ENCODE assay signal across 15 mouse cellular contexts in genomic region chr5:107051868-107052267, GRCm38 (mm10).
DNase-seq lines count a peak whose midpoint lies in the region; ATAC-seq and TF ChIP-seq lines count a peak whose summit lies in the region.
"Had no signal": no experiment of that assay in that cellular context is flagged by ENCODE, and none has a peak within 500 bp of the region (broad histone marks: within the 10 kb centered on the region; RNA-seq: fewer than 3 reads in every experiment).

No protein-coding gene starts in this region.

- no peak for TF ChIP-seq EP300 in lung, postnatal 0 days (IDR thresholded peaks at IDR 0.05)

- no peaks in the 10 kb centered on the region for H3K9me3 ChIP-seq in lung, postnatal 0 days (ENCODE audit: low read length)
- H3K9me3 ChIP-seq in limb, embryonic 10.5 days (replicated peaks), result no peaks in the 10 kb centered on the region
- H3K9me3 ChIP-seq: liver, embryonic 15.5 days; neural tube, embryonic 13.5 days had no signal

- no peak overlapping the region for H3K27ac ChIP-seq in lung, postnatal 0 days (ENCODE audit: low read length)
- H3K27ac ChIP-seq in limb, embryonic 10.5 days, result no peak overlapping the region
- H3K27ac ChIP-seq: layer of hippocampus, adult 2 months; liver, embryonic 15.5 days; neural tube, embryonic 13.5 days had no signal

- no peaks in the 10 kb centered on the region for H3K36me3 ChIP-seq in lung, postnatal 0 days (ENCODE audit: insufficient read depth, low read length)
- H3K36me3 ChIP-seq in limb, embryonic 10.5 days, result no peaks in the 10 kb centered on the region
- H3K36me3 ChIP-seq: liver, embryonic 15.5 days; neural tube, embryonic 13.5 days had no signal

- 44% methylated on average over 10 of the region's 10 CpGs for WGBS in lung, postnatal 0 days
- WGBS in limb, embryonic 10.5 days, result 70% methylated on average over 10 of the region's 10 CpGs

- peak; percentile 45 for DNase-seq in heart, postnatal 4 days
- no peak for DNase-seq in heart, adult 9 months (ENCODE audit: low spot score in 2 of 2)
- DNase-seq in lung, postnatal 0 days (ENCODE audit: low spot score), result peak; percentile 66
- no peak for DNase-seq in lung, postnatal 10 days
- peak; percentile 43 for DNase-seq in limb, embryonic 10.5 days (ENCODE audit: low spot score)
- peak; percentile 46 to 52 for DNase-seq in urinary bladder, postnatal 36 days (ENCODE audit: low spot score in 2 of 2)
- DNase-seq in adrenal gland, adult 18-20 months (ENCODE audit: low spot score in 2 of 2), result no peak
- DNase-seq: adrenal gland, postnatal 10 days; cerebellum, postnatal 25 days; midbrain, embryonic 14.5 days; thymus, postnatal 14 days had no signal

- TF ChIP-seq CTCF in lung, postnatal 0 days (IDR thresholded peaks at IDR 0.05), result no peak

- no peaks in the 10 kb centered on the region; the same call in 1 of the 2 replicates for H3K4me1 ChIP-seq in lung, postnatal 0 days (ENCODE audit: insufficient read depth, low read depth, low read length)
- peaks cover 22% of the 10 kb centered on the region for H3K4me1 ChIP-seq in limb, embryonic 10.5 days
- H3K4me1 ChIP-seq: liver, embryonic 15.5 days had no signal

- H3K4me3 ChIP-seq in lung, postnatal 0 days (ENCODE audit: low read depth, low read length), result no peak overlapping the region
- H3K4me3 ChIP-seq in limb, embryonic 10.5 days, result no peak overlapping the region
- H3K4me3 ChIP-seq: layer of hippocampus, adult 2 months; liver, embryonic 15.5 days; neural tube, embryonic 13.5 days had no signal

- H3K27me3 ChIP-seq in lung, postnatal 0 days (replicated peaks; ENCODE audit: insufficient read depth, low read length), result no peaks in the 10 kb centered on the region
- no peaks in the 10 kb centered on the region for H3K27me3 ChIP-seq in limb, embryonic 10.5 days (ENCODE audit: low read depth, poor library complexity, severe bottlenecking)
- H3K27me3 ChIP-seq: CH12.LX; neural tube, embryonic 13.5 days had no signal

- ATAC-seq in lung, postnatal 0 days, result peak; percentile 74

- H3K4me2 ChIP-seq in lung, postnatal 0 days (replicated peaks; ENCODE audit: low read depth, low read length), result no peak overlapping the region
- H3K4me2 ChIP-seq: liver, embryonic 15.5 days; neural tube, embryonic 13.5 days had no signal

- H3K9ac ChIP-seq in lung, postnatal 0 days (replicated peaks; ENCODE audit: low read depth), result no peak overlapping the region
- H3K9ac ChIP-seq: liver, embryonic 15.5 days; neural tube, embryonic 13.5 days had no signal

Comparison
In these comparisons a context has a peak if more than half of its experiments do, and no peak if none do; other contexts are left out.
1. DNase-seq: peak in heart, postnatal 4 days (single experiment), lung, postnatal 0 days (single experiment), limb, embryonic 10.5 days (single experiment) and urinary bladder, postnatal 36 days (2 of 2); none in heart, adult 9 months (0 of 2), lung, postnatal 10 days (single experiment) and adrenal gland, adult 18-20 months (0 of 2).